Mouse (Mus musculus) natural killer cell, adult 2 months (primary cell): Measurements from ENCODE around the gene Gcn1l1.
"Not testable (repeated sequence)": the region's sequence is repeated elsewhere in the genome, so short reads cannot be mapped to it uniquely, and the experiment has no call there.

Source experiments
- DNase-seq, 2 experiments: peaks; one replicate each; pipeline ENCODE4 v3.0.0; 2022; ENCODE audit warnings: low spot score in 2 of 2

Gcn1l1 gene

GRCm38 (mm10) chr5:115564737-115565393, at the start of gene Gcn1l1:
Gcn1l1 (plus strand) TSS chr5:115565254.
- DNase-seq = peak; percentile 52 to 71

- DNase-seq = peak; percentile 83 to 86
Measured at GRCm38 (mm10) chr5:115516081-115516907, 48.8 kb upstream of the Gcn1l1 start.

- no peak for DNase-seq
Measured at GRCm38 (mm10) chr5:115516908-115517307, 48.1 kb upstream of the Gcn1l1 start.

GRCm38 (mm10) chr5:115517501-115517900, 47.6 kb upstream of the Gcn1l1 start:
- DNase-seq = peak; percentile 55 to 61

GRCm38 (mm10) chr5:115518214-115518613, 46.8 kb upstream of the Gcn1l1 start:
- DNase-seq = not testable (repeated sequence)

GRCm38 (mm10) chr5:115520325-115520869, 44.7 kb upstream of the Gcn1l1 start:
- no peak for DNase-seq

- DNase-seq = peak; percentile 59 to 72
Measured at GRCm38 (mm10) chr5:115521553-115522461, 43.2 kb upstream of the Gcn1l1 start.

GRCm38 (mm10) chr5:115522531-115522930, 42.5 kb upstream of the Gcn1l1 start:
- no peak for DNase-seq

- DNase-seq = no peak
Measured at GRCm38 (mm10) chr5:115522981-115523499, 42.0 kb upstream of the Gcn1l1 start.

GRCm38 (mm10) chr5:115523971-115524370, 41.1 kb upstream of the Gcn1l1 start:
- no peak for DNase-seq

- DNase-seq = no peak
Measured at GRCm38 (mm10) chr5:115524471-115524870, 40.6 kb upstream of the Gcn1l1 start.

GRCm38 (mm10) chr5:115525416-115525815, 39.6 kb upstream of the Gcn1l1 start:
- no peak for DNase-seq

- no peak for DNase-seq
Measured at GRCm38 (mm10) chr5:115525943-115526342, 39.1 kb upstream of the Gcn1l1 start.

- peak; percentile 62 to 72 for DNase-seq
Measured at GRCm38 (mm10) chr5:115526456-115527202, 38.4 kb upstream of the Gcn1l1 start.

- no peak for DNase-seq
Measured at GRCm38 (mm10) chr5:115528128-115528527, 36.9 kb upstream of the Gcn1l1 start.

- DNase-seq = peak; percentile 49 to 61
Measured at GRCm38 (mm10) chr5:115529364-115529741, 35.7 kb upstream of the Gcn1l1 start.

GRCm38 (mm10) chr5:115529742-115530446, 35.2 kb upstream of the Gcn1l1 start:
- DNase-seq = no peak

- DNase-seq = no peak
Measured at GRCm38 (mm10) chr5:115530447-115530809, 34.6 kb upstream of the Gcn1l1 start.

GRCm38 (mm10) chr5:115531671-115532270, 33.3 kb upstream of the Gcn1l1 start:
- peak; percentile 16 to 54 for DNase-seq

GRCm38 (mm10) chr5:115534290-115534731, 30.7 kb upstream of the Gcn1l1 start:
- no peak for DNase-seq
